Comparison of ENCODE assay signal across 11 mouse cellular contexts in genomic region chr13:34760518-34761287, GRCm38 (mm10). TPM values are rescaled to one million over a fixed set of nuclear protein-coding genes. Genes with fewer than 3 reads are reported as not detected.
DNase-seq lines count a peak whose midpoint lies in the region; ATAC-seq lines count a peak whose summit lies in the region.
"Had no signal": no experiment of that assay in that cellular context is flagged by ENCODE, and none has a peak within 500 bp of the region (broad histone marks: within the 10 kb centered on the region; RNA-seq: fewer than 3 reads in every experiment).

No protein-coding gene starts in this region.

- peak; percentile 19 for DNase-seq in hindbrain, embryonic 11.5 days (ENCODE audit: low spot score)
- no peak for DNase-seq in hindbrain, embryonic 14.5 days (ENCODE audit: low spot score)
- peak; percentile 13 for DNase-seq in A20 (ENCODE audit: low read depth, low spot score)
- peak; percentile 43 for DNase-seq in embryo, embryonic 9.5 days (ENCODE audit: extremely low spot score)
- no peak for DNase-seq in layer of hippocampus, adult 9-11 months
- DNase-seq in spleen, postnatal 4 days (ENCODE audit: low spot score in 2 of 2), result no peak
- DNase-seq in right cerebral cortex, postnatal 4 days, result no peak
- DNase-seq: cerebellum, postnatal 36 days; thymus, postnatal 4 days had no signal

- H3K4me2 ChIP-seq in hindbrain, embryonic 11.5 days (replicated peaks; ENCODE audit: low read depth, low read length), result no peak overlapping the region
- H3K4me2 ChIP-seq in hindbrain, embryonic 14.5 days (replicated peaks), result no peak overlapping the region
- no peak overlapping the region for H3K4me2 ChIP-seq in hindbrain, embryonic 12.5 days (replicated peaks)
- H3K4me2 ChIP-seq: hindbrain, embryonic 15.5 days had no signal

- no peaks in the 10 kb centered on the region for H3K36me3 ChIP-seq in hindbrain, embryonic 11.5 days (ENCODE audit: control insufficient read depth, insufficient read depth, low read length)
- no peaks in the 10 kb centered on the region for H3K36me3 ChIP-seq in hindbrain, embryonic 14.5 days (replicated peaks; ENCODE audit: control insufficient read depth, insufficient read depth)
- H3K36me3 ChIP-seq in hindbrain, embryonic 12.5 days, result no peaks in the 10 kb centered on the region
- H3K36me3 ChIP-seq: hindbrain, embryonic 15.5 days had no signal

- no peaks in the 10 kb centered on the region for H3K9me3 ChIP-seq in hindbrain, embryonic 11.5 days (ENCODE audit: control insufficient read depth, low read length)
- no peaks in the 10 kb centered on the region for H3K9me3 ChIP-seq in hindbrain, embryonic 14.5 days (ENCODE audit: control insufficient read depth, low read length)
- no peaks in the 10 kb centered on the region for H3K9me3 ChIP-seq in hindbrain, embryonic 12.5 days (replicated peaks)
- H3K9me3 ChIP-seq: hindbrain, embryonic 15.5 days had no signal

- WGBS in hindbrain, embryonic 11.5 days, result 13% methylated on average over 7 of the region's 7 CpGs
- WGBS in hindbrain, embryonic 14.5 days, result 15% methylated on average over 7 of the region's 7 CpGs
- WGBS in hindbrain, embryonic 12.5 days, result 9% methylated on average over 7 of the region's 7 CpGs

- H3K4me3 ChIP-seq in hindbrain, embryonic 11.5 days (ENCODE audit: low read depth, low read length), result no peak overlapping the region
- no peak overlapping the region for H3K4me3 ChIP-seq in hindbrain, embryonic 14.5 days (replicated peaks; ENCODE audit: low read length)
- H3K4me3 ChIP-seq in hindbrain, embryonic 12.5 days, result no peak overlapping the region
- H3K4me3 ChIP-seq: hindbrain, embryonic 15.5 days had no signal

- H3K27ac ChIP-seq in hindbrain, embryonic 11.5 days (ENCODE audit: low read depth, low read length), result no peak overlapping the region
- no peak overlapping the region for H3K27ac ChIP-seq in hindbrain, embryonic 14.5 days
- no peak overlapping the region for H3K27ac ChIP-seq in hindbrain, embryonic 12.5 days
- H3K27ac ChIP-seq: hindbrain, embryonic 15.5 days had no signal

- H3K27me3 ChIP-seq in hindbrain, embryonic 11.5 days (ENCODE audit: control insufficient read depth, insufficient read depth, low read length), result no peaks in the 10 kb centered on the region
- H3K27me3 ChIP-seq in hindbrain, embryonic 14.5 days (ENCODE audit: control insufficient read depth, insufficient read depth, low read length), result no peaks in the 10 kb centered on the region
- H3K27me3 ChIP-seq in hindbrain, embryonic 12.5 days, result no peaks in the 10 kb centered on the region
- H3K27me3 ChIP-seq: hindbrain, embryonic 15.5 days had no signal

- peak; percentile 35; the same call in 1 of the 2 replicates for ATAC-seq in hindbrain, embryonic 11.5 days (ENCODE audit: low FRiP score)
- no peak for ATAC-seq in hindbrain, embryonic 14.5 days (ENCODE audit: low FRiP score)
- ATAC-seq in hindbrain, embryonic 12.5 days (ENCODE audit: low FRiP score), result peak; percentile 38; the same call in 1 of the 2 replicates

- no peak overlapping the region for H3K9ac ChIP-seq in hindbrain, embryonic 11.5 days (ENCODE audit: low read depth, low read length)
- no peak overlapping the region for H3K9ac ChIP-seq in hindbrain, embryonic 14.5 days
- no peak overlapping the region for H3K9ac ChIP-seq in hindbrain, embryonic 12.5 days
- H3K9ac ChIP-seq: hindbrain, embryonic 15.5 days had no signal

- H3K4me1 ChIP-seq in hindbrain, embryonic 11.5 days (replicated peaks; ENCODE audit: control insufficient read depth, insufficient read depth, low read length), result no peaks in the 10 kb centered on the region; the same call in 1 of the 2 replicates
- H3K4me1 ChIP-seq in hindbrain, embryonic 14.5 days (replicated peaks; ENCODE audit: control insufficient read depth, insufficient read depth, low read length), result peaks cover 9% of the 10 kb centered on the region; the same call in 1 of the 2 replicates
- H3K4me1 ChIP-seq in hindbrain, embryonic 12.5 days, result peaks cover 9% of the 10 kb centered on the region

RNA-seq across cellular contexts. Expression of gene Fam50b, which starts 26.1 kb away (rescaled TPM):
- not detected in 2 replicates for polyA plus RNA-seq in hindbrain, embryonic 11.5 days (2014; fragmentation: Nextera tagmentation; extraction: Ambion mirVana)
- polyA plus RNA-seq in hindbrain, embryonic 14.5 days (2014; fragmentation: Nextera tagmentation; extraction: Ambion mirVana), result not detected in 2 replicates
- polyA plus RNA-seq in hindbrain, embryonic 12.5 days (2016; fragmentation: Nextera tagmentation; extraction: Ambion mirVana), result 0.17 TPM in 1 of 2 replicates, not detected in the other
- polyA plus RNA-seq: hindbrain, embryonic 15.5 days had no signal

Comparison
In these comparisons a context has a peak if more than half of its experiments do, and no peak if none do; other contexts are left out.
1. DNase-seq: peak in hindbrain, embryonic 11.5 days (single experiment), A20 (single experiment) and embryo, embryonic 9.5 days (single experiment); none in hindbrain, embryonic 14.5 days (single experiment), layer of hippocampus, adult 9-11 months (single experiment), spleen, postnatal 4 days (0 of 2) and right cerebral cortex, postnatal 4 days (single experiment).